Mouse (Mus musculus): ENCODE data around the gene Igfbp5. TPM values are rescaled to one million over a fixed set of nuclear protein-coding genes. Genes with fewer than 3 reads are reported as not detected.

Gene Igfbp5
- polyA plus RNA-seq (2017; shearing (Covaris generic)) = under 1 TPM in 1 of 2 experiments, not detected in 1; 0.05 TPM

DNA sequence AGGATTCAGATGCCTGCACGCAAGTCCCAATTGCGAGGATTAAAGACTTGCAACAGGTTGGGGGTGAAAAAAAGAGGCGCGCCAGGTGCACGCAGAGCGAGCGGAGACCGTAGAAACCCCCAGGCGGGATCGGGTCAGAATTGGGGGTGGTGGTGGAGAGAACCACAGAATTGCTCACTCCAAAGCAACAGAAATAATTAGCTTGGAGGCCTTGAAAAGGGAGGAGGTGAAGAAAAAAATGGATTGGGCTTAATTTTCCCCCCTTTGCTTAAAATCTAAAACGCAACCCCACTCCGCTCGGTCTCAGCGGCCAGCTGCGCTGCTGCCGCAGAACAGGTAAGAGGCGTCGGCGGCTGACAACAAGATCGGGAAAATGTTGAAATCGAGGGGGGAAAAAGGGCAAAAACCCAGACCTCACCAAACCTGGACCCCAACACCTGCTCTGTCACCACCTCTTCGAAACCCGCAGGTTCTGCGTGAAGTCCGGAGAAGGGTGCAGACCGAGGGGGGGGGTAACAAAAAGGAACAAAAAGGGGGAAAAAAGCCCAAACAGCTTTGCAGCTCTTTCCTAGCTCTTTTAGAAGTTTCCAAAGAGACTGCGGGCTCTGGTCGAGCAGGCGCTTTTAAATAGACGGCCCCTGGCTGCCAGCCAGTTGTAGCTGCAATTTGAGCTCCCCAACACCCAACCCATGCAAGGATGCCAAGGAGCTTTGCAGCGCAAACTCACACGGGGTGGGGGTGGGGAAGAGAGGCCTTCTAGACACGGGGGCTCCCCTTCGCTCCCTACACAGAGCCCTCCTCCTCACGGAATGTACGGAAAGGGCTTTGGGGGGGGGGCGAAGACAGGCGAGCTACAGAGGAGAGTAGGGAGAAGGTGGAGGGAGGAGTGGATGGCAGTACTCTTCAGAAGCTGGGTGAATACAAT lies at the start of gene Igfbp5:
TSS of gene Igfbp5 (minus strand) at position 598 of the 925 bp plus-strand sequence.

DNA sequence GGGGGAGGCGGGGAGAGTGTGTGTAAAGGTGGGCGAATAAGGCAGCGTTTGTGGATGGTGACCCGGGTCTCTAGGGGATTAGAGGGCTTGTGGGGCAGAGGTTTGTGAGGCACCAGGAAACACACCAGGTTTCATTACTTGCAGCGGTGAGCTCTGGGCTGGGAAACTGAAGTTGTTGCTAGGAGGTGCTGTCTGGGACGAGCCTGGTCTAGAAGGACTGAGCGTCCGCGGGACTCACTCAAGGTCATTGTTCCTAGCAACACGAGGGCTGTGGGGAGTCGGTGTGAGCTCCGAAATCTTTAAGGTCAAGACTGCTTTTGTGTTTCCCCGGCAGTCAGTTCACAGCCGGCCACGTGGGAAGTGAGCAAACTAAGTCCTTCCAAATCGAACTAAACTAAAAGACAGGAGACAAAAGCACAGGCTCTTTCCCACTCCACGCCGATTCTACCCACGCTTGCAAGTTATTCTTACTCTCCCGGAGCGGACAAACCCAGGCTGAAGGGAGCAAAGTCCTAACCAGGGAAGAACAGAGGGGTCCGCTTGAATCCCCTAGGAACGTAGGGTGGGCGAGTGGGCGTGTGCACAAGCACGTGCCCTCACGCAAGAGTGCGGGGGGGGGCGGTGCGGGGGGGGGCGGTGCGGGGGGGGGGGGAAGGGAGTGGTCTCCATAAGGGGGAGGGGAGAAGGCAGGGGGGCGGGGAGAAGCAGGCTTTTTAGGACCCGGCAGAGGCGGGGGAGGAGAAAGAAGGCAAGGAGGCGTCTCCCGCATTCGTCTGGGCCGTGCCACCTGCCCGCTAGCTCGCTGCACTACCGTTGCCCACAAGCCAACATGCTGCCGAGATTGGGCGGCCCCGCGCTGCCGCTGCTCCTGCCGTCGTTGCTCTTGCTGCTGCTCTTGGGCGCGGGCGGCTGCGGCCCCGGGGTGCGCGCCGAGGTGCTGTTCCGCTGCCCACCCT lies 50.7 kb downstream of the Igfbp5 start, which contains the start of gene Igfbp2:
TSS of gene Igfbp2 (plus strand) at position 753 of the 956 bp plus-strand sequence.

Other genes starting within 250 kb of the Igfbp5 start
- gene Ankar, start 174.3 kb downstream of the Igfbp5 start, polyA plus RNA-seq (2017; shearing (Covaris generic)) = under 1 TPM in 1 of 2 experiments, not detected in 1; 0.07 TPM
- gene Rpl37a, start 163.6 kb downstream of the Igfbp5 start, polyA plus RNA-seq (2017; shearing (Covaris generic)) = 1,000 to 10,000 TPM; 1,943 to 3,031 TPM
- not detected for gene Igfbp2, start 50.4 kb downstream of the Igfbp5 start, polyA plus RNA-seq (2017; shearing (Covaris generic))
- not detected for gene Tnp1, start 141.0 kb upstream of the Igfbp5 start, polyA plus RNA-seq (2017; shearing (Covaris generic))

All from activated CD4-positive, CD25-positive, alpha-beta regulatory T cell (primary cell).